Mouse (Mus musculus) liver, adult 2 months (tissue): ENCODE data around the gene Zfp248.

Experiments used
- CTCF ChIP-seq: fragments of 200-500 bp; IDR thresholded peaks from 2 replicates; pipeline ENCODE4 v1.5.1; 2011; ENCODE audit warnings: low read depth, low read length, control low read depth
- POLR2A ChIP-seq: fragments of 200-500 bp; IDR thresholded peaks from 2 replicates; pipeline ENCODE4 v1.6.1; 2011; ENCODE audit warnings: low read length, control low read depth; ENCODE audit not compliant: insufficient read depth; ENCODE audit errors: extremely low read depth

DNA sequence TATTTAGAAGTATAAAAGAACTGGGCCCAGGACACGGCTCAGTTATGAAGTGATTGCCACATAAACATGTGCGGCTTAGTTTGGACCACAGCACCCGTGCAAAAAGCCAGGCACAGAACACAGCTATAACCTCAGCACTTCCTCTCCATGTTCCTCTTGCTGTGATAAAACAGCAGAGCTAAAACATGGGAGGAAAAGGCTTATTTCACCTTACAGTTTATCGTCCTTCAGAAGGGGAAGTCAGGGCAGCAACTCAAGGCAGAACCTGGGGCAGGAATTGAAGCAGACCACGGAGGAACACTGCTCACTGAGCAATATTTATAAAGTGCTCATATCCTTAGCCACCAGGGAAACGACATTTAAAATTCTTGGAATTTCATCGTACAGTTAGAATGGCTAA, 43.7 kb upstream of the Zfp248 start:
- TF ChIP-seq POLR2A (no peak), CTCF (no peak)
